Comparison of ENCODE assay signal across 1 mouse cellular context in genomic region chr11:78040878-78041277, GRCm38 (mm10).
TF ChIP-seq lines count a peak whose summit lies in the region.

No protein-coding gene starts in this region.

TF ChIP-seq in MEL, 35 proteins besides CTCF, POLR2A, EP300 and RAD21:
- TF ChIP-seq USF2 (IDR thresholded peaks at IDR 0.05; ENCODE audit: borderline replicate concordance in 1 of 2, insufficient read depth in 1 of 2, low read depth in 1 of 2, low read length in 2 of 2) (no peak), MYB (IDR thresholded peaks at IDR 0.05; ENCODE audit: low read depth, low read length) (no peak), NRF1 (IDR thresholded peaks at IDR 0.05; ENCODE audit: insufficient read depth, low read depth, low read length, poor library complexity, severe bottlenecking) (no peak), MYC (IDR thresholded peaks at IDR 0.05; ENCODE audit: low read depth, low read length) (peak; percentile 65), TAL1 (IDR thresholded peaks at IDR 0.05; ENCODE audit: low read length) (no peak), SMC3 (IDR thresholded peaks at IDR 0.05; ENCODE audit: low read depth, low read length) (peak; percentile 43), GABPA (IDR thresholded peaks at IDR 0.05; ENCODE audit: low read depth, low read length) (no peak)
TF ChIP-seq in MEL: peak in this region for 2.
